Mouse (Mus musculus): ENCODE measurements around the gene Sstr2. TPM values are rescaled to one million over a fixed set of nuclear protein-coding genes. Genes with fewer than 3 reads are reported as not detected.
A peak's percentile ranks its signal among the peaks of the same experiment; 100 is the strongest.

The Sstr2 gene
- polyA plus RNA-seq, 1 experiment: 0.19 TPM

GRCm38 (mm10) chr11:113631862-113632261 lies 12.7 kb downstream of the Sstr2 start:
- H3K4me1 ChIP-seq (ENCODE audit: control insufficient read depth, insufficient read depth, insufficient read length): no peaks in the 10 kb centered on the region
- TF ChIP-seq CTCF (IDR thresholded peaks at IDR 0.05; ENCODE audit: extremely low read depth, insufficient read depth, insufficient read length, insufficient replicate concordance) (no peak), POLR2A (IDR thresholded peaks at IDR 0.05; ENCODE audit: low read depth, low read length) (no peak)
- no peaks in the 10 kb centered on the region for H3K36me3 ChIP-seq (ENCODE audit: control insufficient read depth, insufficient read depth, low read length)
- no peak overlapping the region for H3K27ac ChIP-seq (ENCODE audit: insufficient read depth, low read length)
- DNase-seq (ENCODE audit: low read depth in 1 of 2, low spot score in 2 of 2): no peak
- no peak overlapping the region for H3K4me3 ChIP-seq (ENCODE audit: extremely low read depth, insufficient read depth, insufficient read length)
- WGBS: 92% methylated on average over 8 of the region's 8 CpGs
- H3K27me3 ChIP-seq (ENCODE audit: control insufficient read depth, insufficient read depth, low read length): no peaks in the 10 kb centered on the region

GRCm38 (mm10) chr11:113632303-113632702 lies 13.2 kb downstream of the Sstr2 start:
- DNase-seq (ENCODE audit: low read depth in 1 of 2, low spot score in 2 of 2): no peak
- Histone ChIP-seq H3K27ac (ENCODE audit: insufficient read depth, low read length) (no peak overlapping the region), H3K4me1 (ENCODE audit: control insufficient read depth, insufficient read depth, insufficient read length) (no peaks in the 10 kb centered on the region), H3K4me3 (ENCODE audit: extremely low read depth, insufficient read depth, insufficient read length) (no peak overlapping the region), H3K27me3 (ENCODE audit: control insufficient read depth, insufficient read depth, low read length) (no peaks in the 10 kb centered on the region), H3K36me3 (ENCODE audit: control insufficient read depth, insufficient read depth, low read length) (no peaks in the 10 kb centered on the region)
- TF ChIP-seq CTCF (IDR thresholded peaks at IDR 0.05; ENCODE audit: extremely low read depth, insufficient read depth, insufficient read length, insufficient replicate concordance) (no peak), POLR2A (IDR thresholded peaks at IDR 0.05; ENCODE audit: low read depth, low read length) (no peak)
- WGBS: 88% methylated on average over 7 of the region's 7 CpGs

- no peak for TF ChIP-seq POLR2A (IDR thresholded peaks at IDR 0.05; ENCODE audit: low read depth, low read length)
- no peak for TF ChIP-seq CTCF (IDR thresholded peaks at IDR 0.05; ENCODE audit: extremely low read depth, insufficient read depth, insufficient read length, insufficient replicate concordance)
- WGBS: 89% methylated on average over 5 of the region's 5 CpGs
- no peak for DNase-seq (ENCODE audit: low read depth in 1 of 2, low spot score in 2 of 2)
Observed at GRCm38 (mm10) chr11:113633398-113633797, 14.3 kb downstream of the Sstr2 start.

GRCm38 (mm10) chr11:113634699-113635121 lies 15.6 kb downstream of the Sstr2 start:
- Histone ChIP-seq H3K4me3 (ENCODE audit: extremely low read depth, insufficient read depth, insufficient read length) (no peak overlapping the region), H3K4me1 (ENCODE audit: control insufficient read depth, insufficient read depth, insufficient read length) (no peaks in the 10 kb centered on the region), H3K27ac (ENCODE audit: insufficient read depth, low read length) (no peak overlapping the region), H3K27me3 (ENCODE audit: control insufficient read depth, insufficient read depth, low read length) (no peaks in the 10 kb centered on the region), H3K36me3 (ENCODE audit: control insufficient read depth, insufficient read depth, low read length) (no peaks in the 10 kb centered on the region)
- no peak for DNase-seq (ENCODE audit: low read depth in 1 of 2, low spot score in 2 of 2)
- TF ChIP-seq CTCF (IDR thresholded peaks at IDR 0.05; ENCODE audit: extremely low read depth, insufficient read depth, insufficient read length, insufficient replicate concordance) (no peak), POLR2A (IDR thresholded peaks at IDR 0.05; ENCODE audit: low read depth, low read length) (no peak)
- 88% methylated on average over 10 of the region's 10 CpGs for WGBS

More at GRCm38 (mm10) chr11:113633398-113633797, 14.3 kb downstream of the Sstr2 start:
- Histone ChIP-seq H3K27ac (ENCODE audit: insufficient read depth, low read length) (no peak overlapping the region), H3K27me3 (ENCODE audit: control insufficient read depth, insufficient read depth, low read length) (no peaks in the 10 kb centered on the region), H3K4me1 (ENCODE audit: control insufficient read depth, insufficient read depth, insufficient read length) (no peaks in the 10 kb centered on the region), H3K36me3 (ENCODE audit: control insufficient read depth, insufficient read depth, low read length) (no peaks in the 10 kb centered on the region), H3K4me3 (ENCODE audit: extremely low read depth, insufficient read depth, insufficient read length) (no peak overlapping the region)

GRCm38 (mm10) chr11:113638680-113639079 lies 19.5 kb downstream of the Sstr2 start:
- Histone ChIP-seq H3K27me3 (ENCODE audit: control insufficient read depth, insufficient read depth, low read length) (no peaks in the 10 kb centered on the region), H3K27ac (ENCODE audit: insufficient read depth, low read length) (no peak overlapping the region), H3K36me3 (ENCODE audit: control insufficient read depth, insufficient read depth, low read length) (no peaks in the 10 kb centered on the region), H3K4me1 (ENCODE audit: control insufficient read depth, insufficient read depth, insufficient read length) (no peaks in the 10 kb centered on the region), H3K4me3 (ENCODE audit: extremely low read depth, insufficient read depth, insufficient read length) (no peak overlapping the region)
- 74% methylated on average over 12 of the region's 12 CpGs for WGBS
- DNase-seq (ENCODE audit: low read depth in 1 of 2, low spot score in 2 of 2): no peak
- TF ChIP-seq POLR2A (IDR thresholded peaks at IDR 0.05; ENCODE audit: low read depth, low read length) (no peak), CTCF (IDR thresholded peaks at IDR 0.05; ENCODE audit: extremely low read depth, insufficient read depth, insufficient read length, insufficient replicate concordance) (no peak)

- H3K27ac ChIP-seq (ENCODE audit: insufficient read depth, low read length): no peak overlapping the region
- WGBS: 95% methylated on average over 3 of the region's 3 CpGs
- H3K27me3 ChIP-seq (ENCODE audit: control insufficient read depth, insufficient read depth, low read length): no peaks in the 10 kb centered on the region
- H3K4me1 ChIP-seq (ENCODE audit: control insufficient read depth, insufficient read depth, insufficient read length): peaks cover 4% of the 10 kb centered on the region; the same call in 1 of the 2 replicates
- DNase-seq (ENCODE audit: low read depth in 1 of 2, low spot score in 2 of 2): no peak
- no peaks in the 10 kb centered on the region for H3K36me3 ChIP-seq (ENCODE audit: control insufficient read depth, insufficient read depth, low read length)
- TF ChIP-seq CTCF (IDR thresholded peaks at IDR 0.05; ENCODE audit: extremely low read depth, insufficient read depth, insufficient read length, insufficient replicate concordance) (no peak), POLR2A (IDR thresholded peaks at IDR 0.05; ENCODE audit: low read depth, low read length) (no peak)
- no peak overlapping the region for H3K4me3 ChIP-seq (ENCODE audit: extremely low read depth, insufficient read depth, insufficient read length)
Observed at GRCm38 (mm10) chr11:113645181-113645580, 26.0 kb downstream of the Sstr2 start.

GRCm38 (mm10) chr11:113648152-113648551 lies 29.0 kb downstream of the Sstr2 start:
- TF ChIP-seq CTCF (IDR thresholded peaks at IDR 0.05; ENCODE audit: extremely low read depth, insufficient read depth, insufficient read length, insufficient replicate concordance) (peak; percentile 99), POLR2A (IDR thresholded peaks at IDR 0.05; ENCODE audit: low read depth, low read length) (no peak)
- peaks cover 7% of the 10 kb centered on the region; the same call in 1 of the 2 replicates for H3K4me1 ChIP-seq (ENCODE audit: control insufficient read depth, insufficient read depth, insufficient read length)
- DNase-seq (ENCODE audit: low read depth in 1 of 2, low spot score in 2 of 2): peak; percentile 53 to 82
- WGBS: 3% methylated on average over 15 of the region's 15 CpGs
- no peak overlapping the region for H3K4me3 ChIP-seq (ENCODE audit: extremely low read depth, insufficient read depth, insufficient read length)
- peaks cover 14% of the 10 kb centered on the region for H3K36me3 ChIP-seq (ENCODE audit: control insufficient read depth, insufficient read depth, low read length)
- H3K27me3 ChIP-seq (ENCODE audit: control insufficient read depth, insufficient read depth, low read length): no peaks in the 10 kb centered on the region
- H3K27ac ChIP-seq (ENCODE audit: insufficient read depth, low read length): no peak overlapping the region
